Mouse (Mus musculus): ENCODE measurements around the gene Sdk2.

Sdk2 gene

GRCm38 (mm10) chr11:113816971-113817548 is 249.8 kb downstream of the Sdk2 start:
- DNase-seq = no peak

GRCm38 (mm10) chr11:113816439-113816838 is 250.4 kb downstream of the Sdk2 start:
- DNase-seq = no peak

GRCm38 (mm10) chr11:113811546-113812339 is 255.1 kb downstream of the Sdk2 start:
- no peak for DNase-seq

GRCm38 (mm10) chr11:113810638-113811545 is 256.0 kb downstream of the Sdk2 start:
- peak; percentile 88 for DNase-seq

GRCm38 (mm10) chr11:113807086-113807485 is 259.8 kb downstream of the Sdk2 start:
- DNase-seq = no peak

- DNase-seq = no peak
These were observed 260.3 kb downstream of the Sdk2 start for GRCm38 (mm10) chr11:113806382-113807077.

- DNase-seq = no peak
These were observed 260.9 kb downstream of the Sdk2 start for GRCm38 (mm10) chr11:113805974-113806373.

GRCm38 (mm10) chr11:113803321-113803941 is 263.4 kb downstream of the Sdk2 start:
- DNase-seq = peak; percentile 79

- DNase-seq = peak; percentile 54
These were observed 264.4 kb downstream of the Sdk2 start for GRCm38 (mm10) chr11:113802456-113802855.

GRCm38 (mm10) chr11:113800026-113800425 is 266.8 kb downstream of the Sdk2 start:
- DNase-seq = no peak

- DNase-seq = no peak
These were observed 267.8 kb downstream of the Sdk2 start for GRCm38 (mm10) chr11:113799041-113799447.

- DNase-seq = no peak
These were observed 268.8 kb downstream of the Sdk2 start for GRCm38 (mm10) chr11:113798011-113798410.

- no peak for DNase-seq
These were observed 269.5 kb downstream of the Sdk2 start for GRCm38 (mm10) chr11:113797014-113797983.

- DNase-seq = no peak
These were observed 271.0 kb downstream of the Sdk2 start for GRCm38 (mm10) chr11:113795846-113796245.

- no peak for DNase-seq
These were observed 275.3 kb downstream of the Sdk2 start for GRCm38 (mm10) chr11:113791357-113792215.

- no peak for DNase-seq
These were observed 277.7 kb downstream of the Sdk2 start for GRCm38 (mm10) chr11:113789101-113789500.

GRCm38 (mm10) chr11:113788183-113788789 is 278.6 kb downstream of the Sdk2 start:
- peak; percentile 68 for DNase-seq

- DNase-seq = peak; percentile 53
These were observed 279.2 kb downstream of the Sdk2 start for GRCm38 (mm10) chr11:113787432-113788182.

- DNase-seq = no peak
These were observed 279.8 kb downstream of the Sdk2 start for GRCm38 (mm10) chr11:113787009-113787408.
